Comparison of ENCODE assay signal across 21 mouse cellular contexts in the genomic region with DNA sequence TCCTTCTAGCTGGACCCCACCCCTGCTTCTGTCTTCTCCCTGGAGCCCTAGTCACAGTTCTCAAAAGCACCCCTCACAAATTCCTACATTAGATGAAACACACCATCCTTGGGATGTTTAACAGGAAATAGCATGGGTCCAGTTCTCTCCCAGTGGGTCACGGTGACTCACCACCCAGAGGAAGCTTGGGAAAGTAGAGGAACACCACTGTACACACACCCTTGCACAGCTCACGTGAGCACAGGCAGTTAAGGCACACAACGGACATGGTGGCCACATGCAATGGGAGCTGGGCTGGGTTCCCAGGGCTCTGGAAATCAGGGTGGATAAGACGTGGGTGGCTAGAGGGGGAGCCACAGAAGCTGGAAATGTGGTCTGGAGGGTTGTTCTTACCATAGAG.
DNase-seq lines count a peak whose midpoint lies in the region; ATAC-seq and TF ChIP-seq lines count a peak whose summit lies in the region.
"Had no signal": no experiment of that assay in that cellular context is flagged by ENCODE, and none has a peak within 500 bp of the region (broad histone marks: within the 10 kb centered on the region; RNA-seq: fewer than 3 reads in every experiment).

No protein-coding gene starts in this region.

- TF ChIP-seq CTCF in C2C12 (IDR thresholded peaks at IDR 0.05; ENCODE audit: control insufficient read depth, insufficient read depth, insufficient read length): no peak
- TF ChIP-seq CTCF in stomach, postnatal 0 days (IDR thresholded peaks at IDR 0.05; ENCODE audit: low read depth): no peak

- peaks cover 4% of the 10 kb centered on the region for H3K27me3 ChIP-seq in C2C12 (ENCODE audit: control insufficient read depth, insufficient read depth, insufficient read length)
- H3K27me3 ChIP-seq in stomach, postnatal 0 days (ENCODE audit: control insufficient read depth, insufficient read depth, low read length): no peaks in the 10 kb centered on the region
- H3K27me3 ChIP-seq: embryonic facial prominence, embryonic 12.5 days; forebrain, embryonic 13.5 days; forebrain, embryonic 15.5 days; Patski had no signal

- no peaks in the 10 kb centered on the region for H3K79me2 ChIP-seq in C2C12 (ENCODE audit: control insufficient read depth, insufficient read depth)

- DNase-seq in 3T3-L1 (ENCODE audit: low read depth, low spot score): peak; percentile 59
- no peak for DNase-seq in stomach, postnatal 0 days (ENCODE audit: low spot score)
- DNase-seq in liver: no peak
- DNase-seq: adrenal gland, adult 2 months; adrenal gland, postnatal 10 days; adrenal gland, postnatal 25 days; B cell, adult 2 months; cerebellum, adult 11-12 months; cerebellum, adult 2 months; cerebellum, adult 9-10 months; cerebellum, postnatal 10 days; cerebellum, postnatal 25 days; forebrain, postnatal 0 days had no signal

- no peak overlapping the region for H3ac ChIP-seq in C2C12 (ENCODE audit: control insufficient read depth, insufficient read length, low read depth)

- TF ChIP-seq EP300 in stomach, postnatal 0 days (optimal IDR thresholded peaks at IDR 0.05): no peak

- no peak overlapping the region for H3K4me2 ChIP-seq in stomach, postnatal 0 days (replicated peaks; ENCODE audit: low read depth)
- H3K4me2 ChIP-seq: embryonic facial prominence, embryonic 12.5 days; forebrain, embryonic 13.5 days; forebrain, embryonic 15.5 days had no signal

- H3K36me3 ChIP-seq in C2C12 (ENCODE audit: control insufficient read depth, insufficient read depth): no peaks in the 10 kb centered on the region
- H3K36me3 ChIP-seq in stomach, postnatal 0 days (ENCODE audit: control insufficient read depth, insufficient read depth, low read length): no peaks in the 10 kb centered on the region
- H3K36me3 ChIP-seq: embryonic facial prominence, embryonic 10.5 days; embryonic facial prominence, embryonic 12.5 days had no signal

- H3K79me3 ChIP-seq in C2C12 (ENCODE audit: low read depth): no peaks in the 10 kb centered on the region

- peak; percentile 59; the same call in 1 of the 2 replicates for ATAC-seq in stomach, postnatal 0 days (ENCODE audit: low FRiP score, low TSS enrichment)
- ATAC-seq in cerebellum, adult (ENCODE audit: insufficient number of reproducible peaks, low FRiP score, low TSS enrichment): no peak
- ATAC-seq in activated CD4-positive, CD25-positive, alpha-beta regulatory T cell, adult 4 months: no peak
- ATAC-seq: forebrain, embryonic 13.5 days; forebrain, embryonic 15.5 days; forebrain, postnatal 0 days; Patski had no signal

- H3K9me3 ChIP-seq in stomach, postnatal 0 days (ENCODE audit: control insufficient read depth, low read length): no peaks in the 10 kb centered on the region
- H3K9me3 ChIP-seq: embryonic facial prominence, embryonic 10.5 days; embryonic facial prominence, embryonic 12.5 days; forebrain, embryonic 13.5 days; forebrain, embryonic 15.5 days had no signal

- H3K4me1 ChIP-seq in stomach, postnatal 0 days (replicated peaks; ENCODE audit: control insufficient read depth, insufficient read depth): no peaks in the 10 kb centered on the region
- H3K4me1 ChIP-seq: embryonic facial prominence, embryonic 12.5 days; forebrain, embryonic 13.5 days; forebrain, embryonic 15.5 days had no signal

- no peak overlapping the region for H3K27ac ChIP-seq in stomach, postnatal 0 days (replicated peaks)
- H3K27ac ChIP-seq: embryonic facial prominence, embryonic 10.5 days; embryonic facial prominence, embryonic 12.5 days; forebrain, embryonic 13.5 days; forebrain, embryonic 15.5 days had no signal

- WGBS in stomach, postnatal 0 days: 65% methylated on average over 4 of the region's 4 CpGs

- H3K9ac ChIP-seq in stomach, postnatal 0 days (ENCODE audit: low read length): no peak overlapping the region
- H3K9ac ChIP-seq: embryonic facial prominence, embryonic 12.5 days; forebrain, embryonic 13.5 days; forebrain, embryonic 15.5 days; forebrain, postnatal 0 days had no signal

- no peak overlapping the region for H3K4me3 ChIP-seq in C2C12 (ENCODE audit: insufficient read depth, poor library complexity, severe bottlenecking)
- H3K4me3 ChIP-seq in stomach, postnatal 0 days (ENCODE audit: low read depth, low read length): no peak overlapping the region
- H3K4me3 ChIP-seq: embryonic facial prominence, embryonic 10.5 days; embryonic facial prominence, embryonic 12.5 days; forebrain, embryonic 13.5 days; forebrain, embryonic 15.5 days had no signal

TF ChIP-seq in C2C12, 6 proteins besides CTCF, POLR2A, EP300 and RAD21:
- no peak for TF ChIP-seq MAX (IDR thresholded peaks at IDR 0.05)
- TF ChIP-seq MYOG (IDR thresholded peaks at IDR 0.05; ENCODE audit: control insufficient read depth, extremely low read depth, insufficient read length): no peak
- peak; percentile 47 for TF ChIP-seq USF1 (IDR thresholded peaks at IDR 0.05; ENCODE audit: low read depth)
- no peak for TF ChIP-seq FOSL1 (IDR thresholded peaks at IDR 0.05; ENCODE audit: insufficient read depth, low read length, poor library complexity, severe bottlenecking)
- no peak for TF ChIP-seq CEBPB (IDR thresholded peaks at IDR 0.05; ENCODE audit: low read depth)
